Mouse (Mus musculus) hindbrain, postnatal 0 days (tissue): ENCODE measurements at regions not wholly inside any gene's neighbourhood (a gene's known extent, or its start where the extent isn't known, plus 50 kb on each side); places are given as distances from the start of the nearest gene placed in this dataset.

Source experiments
- ATAC-seq: fragments of 200-750 bp; cut with Nextera tagmentation; 2 replicates; pipeline ENCODE4 v1.8.0; 2017; ENCODE audit warnings: mild to moderate bottlenecking, moderate TSS enrichment, moderate library complexity
- DNase-seq: peaks from one replicate; pipeline ENCODE4 v3.0.0-alpha.2; 2015; ENCODE audit warnings: low spot score
- H3K27ac ChIP-seq: fragments of 300-500 bp; sonication (generic); 2 replicates; pipeline ENCODE4 v1.5.1; 2014; ENCODE audit warnings: mild to moderate bottlenecking
- H3K27me3 ChIP-seq: fragments of 300-500 bp; sonication (generic); 2 replicates; pipeline ENCODE4 v1.6.1; 2014; ENCODE audit warnings: low read length, mixed read lengths; ENCODE audit not compliant: insufficient read depth
- H3K36me3 ChIP-seq: fragments of 300-500 bp; sonication (generic); 2 replicates; pipeline ENCODE4 v1.6.1; 2014; ENCODE audit warnings: low read length, mixed read lengths; ENCODE audit not compliant: insufficient read depth
- H3K4me1 ChIP-seq: fragments of 300-500 bp; sonication (generic); 2 replicates; pipeline ENCODE4 v1.6.1; 2014; ENCODE audit warnings: antibody characterized with exemption, low read length, mixed read lengths; ENCODE audit not compliant: insufficient read depth
- H3K4me2 ChIP-seq: fragments of 300-500 bp; sonication (generic); 2 replicates; pipeline ENCODE4 v1.6.1; 2014; ENCODE audit warnings: low read depth, mild to moderate bottlenecking, low read length, moderate library complexity, mixed read lengths
- H3K4me3 ChIP-seq: fragments of 300-500 bp; sonication (generic); 2 replicates; pipeline ENCODE4 v1.5.1; 2014; ENCODE audit warnings: low read length
- H3K9ac ChIP-seq: fragments of 300-500 bp; sonication (generic); replicated peaks from 2 replicates; pipeline ENCODE4 v1.6.1; 2014; ENCODE audit warnings: mild to moderate bottlenecking, low read length, moderate library complexity, mixed read lengths
- H3K9me3 ChIP-seq: fragments of 300-500 bp; sonication (generic); 2 replicates; pipeline ENCODE4 v1.6.1; 2016; ENCODE audit warnings: low read length, mixed read lengths
- CTCF ChIP-seq: IDR thresholded peaks from 2 replicates; pipeline ENCODE4 v1.5.1; 2016; ENCODE audit warnings: antibody characterized with exemption, control low read depth, low read depth
- WGBS: fragments of 180-500 bp; shearing (Covaris S2); extraction: QIAGEN DNeasy Blood & Tissue Kit; methylation state at CpG from one replicate; pipeline ENCODE4 v1.1.7; 2014; 5-methylcytosine and 5-hydroxymethylcytosine counted together

GRCm38 (mm10) chr14:89009648-89010047, 538.5 kb upstream of the Pcdh20 start:
- DNase-seq = no peak
- WGBS = 13% methylated on average over 1 of the region's 1 CpGs

GRCm38 (mm10) chr14:88981895-88982294, 510.7 kb upstream of the Pcdh20 start:
- no peak overlapping the region for H3K27ac ChIP-seq
- peak; percentile 72 for TF ChIP-seq CTCF
- ATAC-seq = no peak
- H3K4me1 ChIP-seq = no peaks in the 10 kb centered on the region
- no peak overlapping the region for H3K9ac ChIP-seq
- no peaks in the 10 kb centered on the region for H3K36me3 ChIP-seq
- DNase-seq = peak; percentile 65
- 13% methylated on average over 6 of the region's 6 CpGs for WGBS
- H3K4me3 ChIP-seq = no peak overlapping the region
- H3K9me3 ChIP-seq = no peaks in the 10 kb centered on the region
- H3K4me2 ChIP-seq = no peak overlapping the region
- H3K27me3 ChIP-seq = no peaks in the 10 kb centered on the region

More at GRCm38 (mm10) chr14:89009648-89010047, 538.5 kb upstream of the Pcdh20 start:
- Histone ChIP-seq H3K4me3 (no peak overlapping the region), H3K27me3 (no peaks in the 10 kb centered on the region), H3K4me1 (no peaks in the 10 kb centered on the region), H3K9me3 (no peaks in the 10 kb centered on the region), H3K36me3 (no peaks in the 10 kb centered on the region), H3K4me2 (no peak overlapping the region), H3K27ac (no peak overlapping the region), H3K9ac (no peak overlapping the region)
- ATAC-seq = no peak
- TF ChIP-seq CTCF = no peak

- H3K4me2 ChIP-seq = no peak overlapping the region
- no peaks in the 10 kb centered on the region for H3K36me3 ChIP-seq
- no peaks in the 10 kb centered on the region for H3K9me3 ChIP-seq
- DNase-seq (no peak), ATAC-seq (no peak)
- no peak overlapping the region for H3K27ac ChIP-seq
- H3K27me3 ChIP-seq = no peaks in the 10 kb centered on the region
- no peak overlapping the region for H3K9ac ChIP-seq
- 80% methylated on average over 1 of the region's 1 CpGs for WGBS
- TF ChIP-seq CTCF = no peak
- no peak overlapping the region for H3K4me3 ChIP-seq
- no peaks in the 10 kb centered on the region for H3K4me1 ChIP-seq
Observed at GRCm38 (mm10) chr14:88976007-88976406, 504.8 kb upstream of the Pcdh20 start.

- no peak overlapping the region for H3K4me3 ChIP-seq
- no peak for TF ChIP-seq CTCF
- H3K9ac ChIP-seq = no peak overlapping the region
- no peaks in the 10 kb centered on the region for H3K27me3 ChIP-seq
- no peak overlapping the region for H3K27ac ChIP-seq
- H3K4me2 ChIP-seq = no peak overlapping the region
- ATAC-seq = no peak
- H3K9me3 ChIP-seq = no peaks in the 10 kb centered on the region
- WGBS = 48% methylated on average over 1 of the region's 1 CpGs
- H3K36me3 ChIP-seq = no peaks in the 10 kb centered on the region
- DNase-seq = no peak
- no peaks in the 10 kb centered on the region for H3K4me1 ChIP-seq
Observed at GRCm38 (mm10) chr14:88934569-88934968, 463.4 kb upstream of the Pcdh20 start.
